Comparison of ENCODE assay signal across 10 mouse cellular contexts in genomic region chr11:51673291-51673690, GRCm38 (mm10). TPM values are rescaled to one million over a fixed set of nuclear protein-coding genes. Genes with fewer than 3 reads are reported as not detected.
DNase-seq lines count a peak whose midpoint lies in the region; TF ChIP-seq lines count a peak whose summit lies in the region.
"Had no signal": no experiment of that assay in that cellular context is flagged by ENCODE, and none has a peak within 500 bp of the region (broad histone marks: within the 10 kb centered on the region; RNA-seq: fewer than 3 reads in every experiment).

No protein-coding gene starts in this region.

- no peak overlapping the region for H3K27ac ChIP-seq in layer of hippocampus, adult 2 months
- H3K27ac ChIP-seq: midbrain, embryonic 10.5 days had no signal

- no peak overlapping the region for H3K4me3 ChIP-seq in layer of hippocampus, adult 2 months
- H3K4me3 ChIP-seq: midbrain, embryonic 10.5 days had no signal

- peak; percentile 34 to 67 for DNase-seq in cerebellum, postnatal 10 days
- DNase-seq in cerebellum, adult 11-12 months, result no peak
- DNase-seq in 3134 (ENCODE audit: extremely low read depth, insufficient read length, low spot score), result peak; percentile 39
- peak; percentile 42 to 49 for DNase-seq in adrenal gland, postnatal 36 days
- DNase-seq in kidney, postnatal 10 days, result peak; percentile 50
- DNase-seq in left cerebral cortex, postnatal 25 days (ENCODE audit: low spot score in 2 of 2), result no peak
- no peak for DNase-seq in heart, postnatal 4 days
- no peak for DNase-seq in layer of hippocampus, adult 2 months (ENCODE audit: low spot score in 2 of 2)
- DNase-seq: spleen, adult 18-20 months had no signal

- intact Hi-C loops in left cerebral cortex, postnatal 25 days (cut with DNase I), result no loop called here

- no peak for TF ChIP-seq CTCF in layer of hippocampus, adult 2 months (conservative IDR thresholded peaks at IDR 0.05)

RNA-seq across cellular contexts. Expression of gene 0610009B22Rik, which starts 15.4 kb away (rescaled TPM):
- 10 to 100 TPM; 52.9 to 65.3 TPM for total RNA-seq in adrenal gland, postnatal 36 days (2021)
- total RNA-seq in left cerebral cortex, postnatal 25 days (2021), result 10 to 100 TPM; 34.3 to 35.3 TPM
- 10 to 100 TPM; 23.0 to 23.6 TPM for total RNA-seq in heart, postnatal 4 days (2021)
- 10 to 100 TPM; 33.7 to 37.3 TPM for total RNA-seq in layer of hippocampus, adult 2 months (2021)

RNA-seq across cellular contexts. Expression of gene D930048N14Rik, which starts 22.5 kb away (rescaled TPM):
- total RNA-seq in adrenal gland, postnatal 36 days (2021), result 1 to 10 TPM; 1.1 to 1.3 TPM
- total RNA-seq in left cerebral cortex, postnatal 25 days (2021), result 1 to 10 TPM; 1.1 to 1.7 TPM
- 1 to 10 TPM; 1.3 to 2.0 TPM for total RNA-seq in heart, postnatal 4 days (2021)
- 1 to 10 TPM; 1.4 to 2.4 TPM for total RNA-seq in layer of hippocampus, adult 2 months (2021)

RNA-seq across cellular contexts. Expression of gene N4bp3, which starts 22.6 kb away (rescaled TPM):
- total RNA-seq in adrenal gland, postnatal 36 days (2021), result 1 to 10 TPM; 7.8 to 7.9 TPM
- total RNA-seq in left cerebral cortex, postnatal 25 days (2021), result 10 to 100 TPM in 1 of 2 experiments, 1 to 10 TPM in 1; 10.0 to 10.8 TPM
- 10 to 100 TPM; 41.3 to 44.4 TPM for total RNA-seq in heart, postnatal 4 days (2021)
- 10 to 100 TPM; 11.3 to 16.4 TPM for total RNA-seq in layer of hippocampus, adult 2 months (2021)

RNA-seq across cellular contexts. Expression of gene Rmnd5b, which starts 37.6 kb away (rescaled TPM):
- 10 to 100 TPM; 35.4 to 54.1 TPM for total RNA-seq in adrenal gland, postnatal 36 days (2021)
- total RNA-seq in left cerebral cortex, postnatal 25 days (2021), result 10 to 100 TPM; 55.0 to 60.7 TPM
- total RNA-seq in heart, postnatal 4 days (2021), result 10 to 100 TPM; 24.3 to 27.4 TPM
- total RNA-seq in layer of hippocampus, adult 2 months (2021), result 10 to 100 TPM; 59.8 to 65.2 TPM

RNA-seq across cellular contexts. Expression of gene Nhp2, which starts 53.8 kb away (rescaled TPM):
- 10 to 100 TPM; 61.5 to 77.5 TPM for total RNA-seq in adrenal gland, postnatal 36 days (2021)
- total RNA-seq in left cerebral cortex, postnatal 25 days (2021), result 10 to 100 TPM; 39.3 to 47.6 TPM
- total RNA-seq in heart, postnatal 4 days (2021), result 10 to 100 TPM; 41.4 to 42.4 TPM
- 10 to 100 TPM; 41.7 to 48.2 TPM for total RNA-seq in layer of hippocampus, adult 2 months (2021)

Comparison
In these comparisons a context has a peak if more than half of its experiments do, and no peak if none do; other contexts are left out.
1. DNase-seq: peak in cerebellum, postnatal 10 days (2 of 2), 3134 (single experiment), adrenal gland, postnatal 36 days (2 of 2) and kidney, postnatal 10 days (single experiment); none in cerebellum, adult 11-12 months (single experiment), left cerebral cortex, postnatal 25 days (0 of 2), heart, postnatal 4 days (single experiment) and layer of hippocampus, adult 2 months (0 of 2).